Mouse (Mus musculus) ZHBTc4 (cell line): Measurements from ENCODE around the gene P3h2.

ENCODE experiments used
- DNase-seq: peaks from one replicate; pipeline ENCODE4 v3.0.0-alpha.2; 2011; ENCODE audit warnings: low read depth, low spot score

The P3h2 gene

GRCm38 (mm10) chr16:26070376-26070775, 35.2 kb downstream of the P3h2 start:
- DNase-seq, result no peak

DNA sequence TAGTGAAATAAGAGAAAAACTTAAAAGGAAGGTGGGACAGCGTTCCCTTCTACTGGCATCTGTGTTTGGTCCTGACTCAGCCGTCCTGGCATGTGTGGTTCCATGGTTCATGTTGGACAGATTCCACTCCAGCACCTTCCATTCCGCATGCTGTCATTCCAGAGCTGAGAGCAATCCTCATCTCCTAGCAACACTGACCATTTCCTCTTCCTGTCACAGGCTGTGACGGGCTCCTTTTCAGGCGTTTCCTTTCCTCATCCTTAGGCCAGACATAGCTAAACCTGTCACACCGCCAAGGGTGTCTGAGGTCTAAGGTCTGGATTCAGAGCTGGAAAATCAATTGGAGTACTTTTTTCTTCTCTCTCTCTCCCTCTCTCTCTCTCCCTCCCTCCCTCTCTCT, 40.5 kb downstream of the P3h2 start:
- DNase-seq, result peak; percentile 26

- no peak for DNase-seq
These were observed 45.1 kb downstream of the P3h2 start for GRCm38 (mm10) chr16:26060239-26061085.

GRCm38 (mm10) chr16:26053631-26054030, 52.0 kb downstream of the P3h2 start:
- DNase-seq, result no peak

- no peak for DNase-seq
These were observed 56.0 kb downstream of the P3h2 start for GRCm38 (mm10) chr16:26049393-26050087.

GRCm38 (mm10) chr16:26047870-26048269, 57.7 kb downstream of the P3h2 start:
- no peak for DNase-seq

DNA sequence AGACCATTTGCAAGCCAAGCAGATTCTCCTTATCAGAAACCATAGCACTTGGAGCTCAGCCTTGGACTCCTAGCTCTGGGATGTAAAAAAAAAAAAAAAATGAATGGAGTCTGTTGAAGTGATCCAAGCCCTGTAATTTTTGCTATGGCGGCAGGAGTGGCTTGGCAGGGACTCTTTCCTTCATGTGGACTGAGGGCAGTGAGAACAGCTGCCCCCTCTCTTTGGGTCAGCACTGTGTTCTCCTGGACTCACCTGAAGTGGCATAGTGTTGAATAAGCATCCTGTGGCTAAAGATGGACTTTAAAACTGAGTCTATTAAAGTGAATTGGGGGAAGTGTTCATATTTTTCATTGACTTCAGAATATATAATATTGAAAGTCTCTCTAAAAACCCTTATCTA, 58.2 kb downstream of the P3h2 start:
- no peak for DNase-seq

GRCm38 (mm10) chr16:26041929-26042303, 63.7 kb downstream of the P3h2 start:
- no peak for DNase-seq

DNA sequence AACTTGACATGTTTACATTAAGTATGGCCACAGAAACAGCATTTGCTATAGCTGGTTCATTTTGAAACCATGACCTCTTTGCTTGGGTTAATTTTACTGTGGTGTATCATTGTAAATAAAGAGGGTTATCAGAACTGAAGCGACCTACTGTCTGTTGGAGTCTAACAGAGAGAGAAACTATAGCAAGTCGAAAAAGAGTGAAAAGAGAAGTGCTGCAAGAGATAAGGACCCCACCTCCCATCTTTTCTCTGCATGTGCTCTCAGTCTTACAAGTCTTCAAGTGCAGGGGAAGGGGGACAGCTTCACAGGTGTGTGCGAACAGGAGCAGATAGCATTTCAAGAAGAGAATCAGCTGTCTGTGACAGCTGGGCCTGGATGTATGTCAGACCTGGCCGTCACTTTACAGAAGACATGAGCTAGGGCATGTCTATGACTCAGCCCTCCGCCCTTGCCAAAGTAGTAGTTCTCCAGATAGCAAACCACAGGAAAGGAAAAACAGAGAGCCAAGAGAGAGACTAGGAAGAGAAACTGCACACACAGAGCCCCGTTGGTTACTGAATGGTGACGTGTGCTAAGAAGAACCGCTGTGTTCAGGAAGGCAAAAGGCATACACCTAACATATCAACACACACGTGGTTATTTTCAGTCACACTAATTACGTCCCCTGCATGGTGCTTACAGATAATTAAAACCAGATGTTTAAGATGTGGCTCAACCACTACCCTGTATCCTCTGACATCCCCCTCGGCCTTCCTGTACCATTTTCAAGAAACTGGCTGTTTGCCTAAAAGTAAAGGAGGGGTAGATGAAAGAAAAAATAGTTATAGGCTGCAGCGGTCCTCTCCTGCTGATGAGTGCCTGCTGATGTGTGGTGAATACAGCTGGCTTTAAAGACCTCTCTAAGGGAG, 64.3 kb downstream of the P3h2 start:
- no peak for DNase-seq

- DNase-seq, result no peak
These were observed 66.3 kb downstream of the P3h2 start for GRCm38 (mm10) chr16:26039320-26039719.

DNA sequence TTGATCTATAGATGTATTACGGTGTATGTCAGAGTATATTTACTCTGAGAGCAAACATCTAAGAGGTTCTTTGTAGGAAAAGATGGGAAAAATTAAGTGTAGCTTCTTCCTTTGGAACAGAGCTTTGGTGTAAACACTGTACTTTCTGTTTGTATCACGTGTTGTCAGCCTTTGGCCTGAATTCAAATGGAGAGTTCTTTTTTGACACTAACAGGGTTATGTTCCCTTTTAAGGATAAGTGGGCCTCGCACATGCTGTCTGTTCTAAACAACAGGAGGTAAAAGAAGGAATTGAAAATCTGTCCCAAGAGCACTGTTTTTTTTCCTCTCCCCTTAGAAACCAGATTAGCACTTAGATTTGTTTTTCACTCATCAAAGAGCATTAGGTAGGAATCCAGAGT, 70.1 kb downstream of the P3h2 start:
- no peak for DNase-seq

DNA sequence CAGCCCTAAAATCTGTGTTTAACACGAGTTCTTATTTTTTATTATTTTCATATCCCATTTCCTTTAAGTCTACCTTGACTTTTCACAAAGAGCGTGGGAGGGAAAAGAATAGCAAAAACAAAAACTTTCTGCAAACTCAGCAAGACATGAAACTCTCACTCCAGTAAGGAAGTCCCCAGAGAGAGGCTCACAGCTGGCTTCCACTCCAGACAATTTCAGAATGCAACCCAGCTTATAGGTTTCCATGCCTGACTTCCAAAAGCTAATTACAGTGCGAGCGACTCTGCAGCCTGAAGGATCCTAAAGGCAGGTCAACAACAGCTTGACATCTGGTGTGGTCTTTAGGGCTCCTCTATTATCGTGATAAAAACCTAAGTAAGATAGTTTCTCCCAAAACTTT, 70.5 kb downstream of the P3h2 start:
- no peak for DNase-seq

GRCm38 (mm10) chr16:26029424-26030012, 76.1 kb downstream of the P3h2 start:
- DNase-seq, result no peak

- no peak for DNase-seq
These were observed 79.2 kb downstream of the P3h2 start for GRCm38 (mm10) chr16:26026416-26026815.

GRCm38 (mm10) chr16:26024543-26024942, 81.0 kb downstream of the P3h2 start:
- DNase-seq, result no peak

GRCm38 (mm10) chr16:26023352-26023751, 82.2 kb downstream of the P3h2 start:
- no peak for DNase-seq

DNA sequence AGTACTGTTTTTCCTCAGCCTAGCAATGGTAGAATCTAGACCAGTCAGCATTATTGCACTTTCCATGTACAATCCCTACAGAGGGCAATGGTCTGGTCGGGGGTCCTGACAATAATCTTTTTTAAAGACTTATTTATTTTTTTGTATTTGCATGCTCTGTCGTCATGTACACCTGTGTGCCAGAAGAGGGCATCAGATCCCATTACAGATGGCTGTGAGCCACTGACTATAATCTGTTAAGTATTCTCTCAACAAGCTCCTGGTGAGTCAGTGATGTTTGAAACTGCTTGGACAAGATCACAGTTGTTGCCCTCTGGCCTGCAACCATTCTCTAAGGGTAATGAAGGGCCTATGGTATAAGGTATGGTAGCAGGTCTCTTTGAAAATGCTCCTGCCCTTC, 83.8 kb downstream of the P3h2 start:
- peak; percentile 3 for DNase-seq

GRCm38 (mm10) chr16:26005811-26006210, 99.8 kb downstream of the P3h2 start:
- no peak for DNase-seq

- DNase-seq, result no peak
These were observed 102.3 kb downstream of the P3h2 start for GRCm38 (mm10) chr16:26003261-26003660.

DNA sequence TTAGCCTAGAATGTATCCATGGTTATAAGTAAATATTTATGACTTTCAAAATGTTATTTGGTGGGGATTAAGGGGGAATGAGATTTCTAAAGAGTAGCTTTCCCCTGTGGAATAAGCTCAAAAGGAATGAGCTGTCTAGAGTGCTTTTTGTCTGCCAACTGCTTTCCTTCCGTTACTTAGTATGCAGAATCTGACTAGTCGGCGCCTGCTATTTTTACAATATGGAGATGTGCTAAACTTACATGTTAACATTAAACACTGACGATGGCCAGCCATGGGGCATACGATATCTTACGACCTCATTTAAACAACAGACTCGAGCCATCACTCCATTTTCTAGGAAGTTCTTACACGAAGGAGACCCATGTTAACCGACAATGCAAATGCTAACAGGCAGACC, 102.7 kb downstream of the P3h2 start:
- no peak for DNase-seq

DNA sequence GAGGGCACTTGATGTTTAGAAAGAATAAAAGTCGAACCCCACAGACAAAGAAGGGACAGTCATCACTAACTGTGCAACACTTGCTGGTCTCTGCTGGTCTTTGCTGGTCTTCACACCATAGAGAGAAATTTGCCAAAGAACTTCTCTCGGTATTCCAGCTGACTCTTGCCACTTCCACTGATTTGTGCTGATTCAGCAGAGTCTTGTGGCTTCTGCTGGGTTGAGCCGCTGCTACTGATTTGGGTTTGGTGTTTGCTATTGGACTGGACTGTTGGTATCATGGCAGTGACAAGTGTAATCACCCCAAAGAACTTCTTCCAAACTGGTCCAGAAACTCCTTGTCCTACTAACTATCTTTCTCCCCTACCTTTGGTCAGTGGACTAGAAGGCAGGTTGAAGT, 111.0 kb downstream of the P3h2 start:
- no peak for DNase-seq

GRCm38 (mm10) chr16:25987221-25987620, 118.4 kb downstream of the P3h2 start:
- no peak for DNase-seq
